Mouse (Mus musculus): ENCODE results near the gene Letmd1. TPM values are rescaled to one million over a fixed set of nuclear protein-coding genes. Genes with fewer than 3 reads are reported as not detected.
"Not testable (repeated sequence)": the region's sequence is repeated elsewhere in the genome, so short reads cannot be mapped to it uniquely, and the experiment has no call there.

The Letmd1 gene
- polyA plus RNA-seq (2012; rRNA removed) (62.4 and 72.0 TPM in 2 replicates), polyA plus RNA-seq (2014; fragmentation: Nextera tagmentation; extraction: Ambion mirVana) (27.9 and 29.8 TPM in 2 replicates)

- Histone ChIP-seq H3K27me3 (ENCODE audit: control insufficient read depth, insufficient read depth, low read length) (no peaks in the 10 kb centered on the region), H3K4me2 (replicated peaks; ENCODE audit: low read depth, low read length, severe bottlenecking) (peak within 1 kb of the TSS; percentile 81), H3K9me3 (ENCODE audit: control insufficient read depth, low read length) (no peaks in the 10 kb centered on the region), H3K27ac (replicated peaks; ENCODE audit: low read depth, low read length) (no peak within 1 kb of the TSS; the same call in 1 of the 2 replicates), H3K36me3 (ENCODE audit: control insufficient read depth, insufficient read depth, low read length) (peaks cover 7% of the 10 kb centered on the region; the same call in 1 of the 2 replicates), H3K4me1 (ENCODE audit: control insufficient read depth, insufficient read depth, low read length) (peaks cover 17% of the 10 kb centered on the region), H3K9ac (ENCODE audit: low read depth, low read length, severe bottlenecking) (peak within 1 kb of the TSS; percentile 66), H3K4me3 (replicated peaks; ENCODE audit: low read length) (peak within 1 kb of the TSS; percentile 82)
- WGBS: 2% methylated on average over 72 of the region's 84 CpGs
- DNase-seq (ENCODE audit: low spot score): peak; percentile 84
- ATAC-seq (ENCODE audit: low FRiP score, low read depth): peak; percentile 94
- TF ChIP-seq POLR2A (IDR thresholded peaks at IDR 0.05; ENCODE audit: borderline replicate concordance, extremely low read depth, insufficient read depth, insufficient read length): 0 out of 2 replicates have a peak, but pooled peaks have one; percentile 50
These were observed at the start of gene Letmd1 for GRCm38 (mm10) chr15:100468295-100469188. Letmd1 (plus strand) TSS chr15:100469023.

- WGBS: 53% methylated on average over 8 of the region's 8 CpGs
- no peak for TF ChIP-seq POLR2A (IDR thresholded peaks at IDR 0.05; ENCODE audit: borderline replicate concordance, extremely low read depth, insufficient read depth, insufficient read length)
- no peak overlapping the region for H3K27ac ChIP-seq (replicated peaks; ENCODE audit: low read depth, low read length)
- no peak overlapping the region for H3K9ac ChIP-seq (ENCODE audit: low read depth, low read length, severe bottlenecking)
- no peak for DNase-seq (ENCODE audit: low spot score)
- H3K4me3 ChIP-seq (replicated peaks; ENCODE audit: low read length): no peak overlapping the region
- no peaks in the 10 kb centered on the region for H3K36me3 ChIP-seq (ENCODE audit: control insufficient read depth, insufficient read depth, low read length)
- no peaks in the 10 kb centered on the region for H3K27me3 ChIP-seq (ENCODE audit: control insufficient read depth, insufficient read depth, low read length)
- no peaks in the 10 kb centered on the region for H3K9me3 ChIP-seq (ENCODE audit: control insufficient read depth, low read length)
- no peak for ATAC-seq (ENCODE audit: low FRiP score, low read depth)
- H3K4me1 ChIP-seq (ENCODE audit: control insufficient read depth, insufficient read depth, low read length): peaks cover 17% of the 10 kb centered on the region
- no peak overlapping the region for H3K4me2 ChIP-seq (replicated peaks; ENCODE audit: low read depth, low read length, severe bottlenecking)
These were observed 49.5 kb upstream of the Letmd1 start for GRCm38 (mm10) chr15:100419311-100419710.

- no peak overlapping the region for H3K4me2 ChIP-seq (replicated peaks; ENCODE audit: low read depth, low read length, severe bottlenecking)
- H3K27ac ChIP-seq (replicated peaks; ENCODE audit: low read depth, low read length): no peak overlapping the region
- ATAC-seq (ENCODE audit: low FRiP score, low read depth): no peak
- WGBS: 64% methylated on average over 9 of the region's 9 CpGs
- H3K36me3 ChIP-seq (ENCODE audit: control insufficient read depth, insufficient read depth, low read length): no peaks in the 10 kb centered on the region
- H3K27me3 ChIP-seq (ENCODE audit: control insufficient read depth, insufficient read depth, low read length): no peaks in the 10 kb centered on the region
- no peaks in the 10 kb centered on the region for H3K9me3 ChIP-seq (ENCODE audit: control insufficient read depth, low read length)
- no peak for TF ChIP-seq POLR2A (IDR thresholded peaks at IDR 0.05; ENCODE audit: borderline replicate concordance, extremely low read depth, insufficient read depth, insufficient read length)
- peaks cover 18% of the 10 kb centered on the region for H3K4me1 ChIP-seq (ENCODE audit: control insufficient read depth, insufficient read depth, low read length)
- no peak for DNase-seq (ENCODE audit: low spot score)
- no peak overlapping the region for H3K4me3 ChIP-seq (replicated peaks; ENCODE audit: low read length)
- H3K9ac ChIP-seq (ENCODE audit: low read depth, low read length, severe bottlenecking): peak overlapping the region; percentile 1; the same call in 1 of the 2 replicates
These were observed 48.7 kb upstream of the Letmd1 start for GRCm38 (mm10) chr15:100419901-100420745.

- H3K27ac ChIP-seq (replicated peaks; ENCODE audit: low read depth, low read length): no peak overlapping the region
- H3K4me3 ChIP-seq (replicated peaks; ENCODE audit: low read length): peak overlapping the region; percentile 93; the same call in 1 of the 2 replicates
- no peaks in the 10 kb centered on the region for H3K36me3 ChIP-seq (ENCODE audit: control insufficient read depth, insufficient read depth, low read length)
- H3K4me1 ChIP-seq (ENCODE audit: control insufficient read depth, insufficient read depth, low read length): peaks cover 18% of the 10 kb centered on the region
- TF ChIP-seq POLR2A (IDR thresholded peaks at IDR 0.05; ENCODE audit: borderline replicate concordance, extremely low read depth, insufficient read depth, insufficient read length): no peak
- 0 out of 2 replicates have a peak overlapping the region, but pooled peaks have one; percentile 17 for H3K9ac ChIP-seq (ENCODE audit: low read depth, low read length, severe bottlenecking)
- ATAC-seq (ENCODE audit: low FRiP score, low read depth) (no peak), DNase-seq (ENCODE audit: low spot score) (no peak)
- H3K9me3 ChIP-seq (ENCODE audit: control insufficient read depth, low read length): no peaks in the 10 kb centered on the region
- no peaks in the 10 kb centered on the region for H3K27me3 ChIP-seq (ENCODE audit: control insufficient read depth, insufficient read depth, low read length)
- WGBS: 29% methylated on average over 8 of the region's 8 CpGs
- H3K4me2 ChIP-seq (replicated peaks; ENCODE audit: low read depth, low read length, severe bottlenecking): peak overlapping the region; percentile 89
These were observed 47.6 kb upstream of the Letmd1 start for GRCm38 (mm10) chr15:100421059-100421757.

GRCm38 (mm10) chr15:100421758-100422197 is 47.0 kb upstream of the Letmd1 start, which contains the start of gene Gm5475:
Gm5475 (plus strand) TSS chr15:100422147.
- not testable (repeated sequence) for H3K27ac ChIP-seq (replicated peaks; ENCODE audit: low read depth, low read length); H3K36me3 ChIP-seq (ENCODE audit: control insufficient read depth, insufficient read depth, low read length); H3K27me3 ChIP-seq (ENCODE audit: control insufficient read depth, insufficient read depth, low read length); DNase-seq (ENCODE audit: low spot score); ATAC-seq (ENCODE audit: low FRiP score, low read depth); H3K9me3 ChIP-seq (ENCODE audit: control insufficient read depth, low read length)
- peaks cover 18% of the 10 kb centered on the region for H3K4me1 ChIP-seq (ENCODE audit: control insufficient read depth, insufficient read depth, low read length)
- 13% methylated on average over 3 of the region's 3 CpGs for whole genome bisulfite sequencing
- peak within 1 kb of the TSS; percentile 93 for H3K4me3 ChIP-seq (replicated peaks; ENCODE audit: low read length)
- peak within 1 kb of the TSS; percentile 84 for H3K9ac ChIP-seq (ENCODE audit: low read depth, low read length, severe bottlenecking)
- H3K4me2 ChIP-seq (replicated peaks; ENCODE audit: low read depth, low read length, severe bottlenecking): peak within 1 kb of the TSS; percentile 89

Data from limb, embryonic 14.5 days (tissue).